Mouse (Mus musculus) hindbrain, postnatal 0 days (tissue): Measurements from ENCODE around the gene Galr2. TPM values are rescaled to one million over a fixed set of nuclear protein-coding genes. Genes with fewer than 3 reads are reported as not detected.

Experiments used
- ATAC-seq: fragments of 200-750 bp; cut with Nextera tagmentation; 2 replicates; pipeline ENCODE4 v1.8.0; 2017; ENCODE audit warnings: mild to moderate bottlenecking, moderate TSS enrichment, moderate library complexity
- DNase-seq: peaks from one replicate; pipeline ENCODE4 v3.0.0-alpha.2; 2015; ENCODE audit warnings: low spot score
- H3K27ac ChIP-seq: fragments of 300-500 bp; sonication (generic); 2 replicates; pipeline ENCODE4 v1.5.1; 2014; ENCODE audit warnings: mild to moderate bottlenecking
- H3K27me3 ChIP-seq: fragments of 300-500 bp; sonication (generic); 2 replicates; pipeline ENCODE4 v1.6.1; 2014; ENCODE audit warnings: low read length, mixed read lengths; ENCODE audit not compliant: insufficient read depth
- H3K36me3 ChIP-seq: fragments of 300-500 bp; sonication (generic); 2 replicates; pipeline ENCODE4 v1.6.1; 2014; ENCODE audit warnings: low read length, mixed read lengths; ENCODE audit not compliant: insufficient read depth
- H3K4me1 ChIP-seq: fragments of 300-500 bp; sonication (generic); 2 replicates; pipeline ENCODE4 v1.6.1; 2014; ENCODE audit warnings: antibody characterized with exemption, low read length, mixed read lengths; ENCODE audit not compliant: insufficient read depth
- H3K4me2 ChIP-seq: fragments of 300-500 bp; sonication (generic); 2 replicates; pipeline ENCODE4 v1.6.1; 2014; ENCODE audit warnings: low read depth, mild to moderate bottlenecking, low read length, moderate library complexity, mixed read lengths
- H3K4me3 ChIP-seq: fragments of 300-500 bp; sonication (generic); 2 replicates; pipeline ENCODE4 v1.5.1; 2014; ENCODE audit warnings: low read length
- H3K9ac ChIP-seq: fragments of 300-500 bp; sonication (generic); replicated peaks from 2 replicates; pipeline ENCODE4 v1.6.1; 2014; ENCODE audit warnings: mild to moderate bottlenecking, low read length, moderate library complexity, mixed read lengths
- H3K9me3 ChIP-seq: fragments of 300-500 bp; sonication (generic); 2 replicates; pipeline ENCODE4 v1.6.1; 2016; ENCODE audit warnings: low read length, mixed read lengths
- CTCF ChIP-seq: IDR thresholded peaks from 2 replicates; pipeline ENCODE4 v1.5.1; 2016; ENCODE audit warnings: antibody characterized with exemption, control low read depth, low read depth
- WGBS: fragments of 180-500 bp; shearing (Covaris S2); extraction: QIAGEN DNeasy Blood & Tissue Kit; methylation state at CpG from one replicate; pipeline ENCODE4 v1.1.7; 2014; 5-methylcytosine and 5-hydroxymethylcytosine counted together
- polyA plus RNA-seq: library from polyadenylated mRNA; unstranded; fragments of >200 nt; fragmentation: Nextera tagmentation; extraction: Ambion mirVana; gene quantifications from 2 replicates; pipeline ENCODE4 v1.2.1, GENCODE M21; 2015
- total RNA-seq: library from RNA; depleted of rRNA; stranded (reverse); fragments of >200 nt; gene quantifications from 2 replicates; pipeline ENCODE4 v1.2.3, GENCODE M21; 2014

Galr2 gene
- total and polyA plus RNA-seq, 2 experiments from 2014 or later, result 0.44 TPM; not detected in 1

DNA sequence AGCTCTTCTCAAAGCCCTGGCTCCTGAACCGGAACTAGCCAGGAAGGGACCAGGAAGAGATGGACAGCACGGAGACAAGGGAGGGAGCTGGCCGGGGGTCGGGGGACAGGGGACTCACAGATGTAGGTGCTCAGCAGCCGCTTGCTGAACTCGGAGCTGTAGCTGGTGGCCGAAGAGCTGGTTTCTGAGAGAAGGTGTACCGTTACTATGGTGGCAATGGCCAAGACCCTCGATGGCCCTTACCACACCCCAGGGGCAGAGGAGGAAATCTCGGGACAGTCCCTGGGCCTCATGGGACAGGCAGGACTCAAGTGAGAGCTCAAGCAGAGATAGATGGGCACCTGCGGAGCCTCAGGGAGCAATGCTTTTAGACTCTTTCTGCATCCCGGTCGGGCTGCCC lies 11.7 kb downstream of the Galr2 start:
- Histone ChIP-seq H3K27me3 (no peaks in the 10 kb centered on the region), H3K27ac (no peak overlapping the region), H3K36me3 (peaks cover 66% of the 10 kb centered on the region), H3K4me2 (no peak overlapping the region), H3K4me3 (no peak overlapping the region), H3K9ac (no peak overlapping the region), H3K4me1 (no peaks in the 10 kb centered on the region), H3K9me3 (no peaks in the 10 kb centered on the region)
- no peak for DNase-seq
- no peak for TF ChIP-seq CTCF
- ATAC-seq, result no peak
- 92% methylated on average over 13 of the region's 13 CpGs for WGBS

DNA sequence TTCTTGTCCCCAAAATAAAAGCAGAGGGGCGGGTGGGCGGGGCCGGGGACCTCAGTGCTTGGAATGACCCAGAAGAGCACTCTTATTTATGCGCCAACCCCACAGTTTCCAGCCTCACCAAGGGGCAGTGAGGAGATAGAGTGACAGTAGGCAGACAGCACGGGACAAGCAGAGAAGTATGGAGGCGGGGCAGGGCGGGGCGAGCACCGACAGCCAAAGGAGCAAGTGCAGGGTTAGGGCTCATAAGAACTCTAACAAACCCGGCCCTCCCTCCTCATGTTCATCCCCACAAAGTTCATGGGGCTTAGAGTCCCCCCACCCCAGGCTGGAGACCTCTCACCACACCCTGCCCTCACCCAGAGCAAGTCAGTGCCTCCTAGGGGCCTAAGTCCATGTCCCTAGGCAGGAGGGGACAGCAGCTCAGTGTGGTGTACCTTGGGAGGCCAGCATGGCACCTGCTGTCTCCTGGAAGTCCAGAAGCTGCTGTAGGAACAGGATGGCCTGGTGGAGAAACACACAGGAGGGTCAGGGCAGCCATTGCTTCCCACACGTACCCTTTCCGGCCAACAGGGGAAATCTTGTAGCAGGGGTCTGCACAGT lies 12.9 kb downstream of the Galr2 start:
- no peak for TF ChIP-seq CTCF
- WGBS, result 80% methylated on average over 12 of the region's 12 CpGs

DNA sequence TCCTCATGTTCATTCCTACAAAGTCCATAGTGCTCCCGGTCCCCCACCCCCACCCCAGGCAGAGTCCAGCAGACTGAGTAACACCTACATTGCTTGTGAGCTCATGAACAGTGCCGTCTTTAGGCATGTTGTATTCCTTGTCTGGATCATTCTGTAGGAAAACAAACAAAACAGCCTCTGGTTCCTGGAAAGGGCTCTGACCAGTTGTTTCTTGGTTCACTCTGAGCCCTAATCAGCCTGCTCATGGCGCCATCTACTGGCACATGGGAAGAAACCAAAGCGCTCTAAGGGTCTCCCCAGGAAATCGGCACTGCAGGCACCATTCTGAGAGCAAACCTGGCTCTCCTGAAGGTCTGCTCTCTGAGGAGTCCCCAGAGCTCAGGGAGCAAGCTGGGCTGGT lies 13.6 kb downstream of the Galr2 start:
- Histone ChIP-seq H3K36me3 (peaks cover 53% of the 10 kb centered on the region), H3K4me2 (no peak overlapping the region), H3K4me3 (no peak overlapping the region), H3K9me3 (no peaks in the 10 kb centered on the region), H3K27ac (no peak overlapping the region), H3K9ac (no peak overlapping the region), H3K4me1 (no peaks in the 10 kb centered on the region), H3K27me3 (no peaks in the 10 kb centered on the region)
- DNase-seq (peak; percentile 87), ATAC-seq (peak; percentile 61; the same call in 1 of the 2 replicates)
- 33% methylated on average over 5 of the region's 5 CpGs for WGBS
- TF ChIP-seq CTCF, result peak; percentile 86

More for the DNA sequence above, 12.9 kb downstream of the Galr2 start:
- DNase-seq, result no peak
- no peaks in the 10 kb centered on the region for H3K9me3 ChIP-seq
- H3K4me2 ChIP-seq, result no peak overlapping the region
- H3K4me3 ChIP-seq, result no peak overlapping the region
- H3K4me1 ChIP-seq, result no peaks in the 10 kb centered on the region
- H3K27ac ChIP-seq, result no peak overlapping the region
- H3K27me3 ChIP-seq, result no peaks in the 10 kb centered on the region
- no peak overlapping the region for H3K9ac ChIP-seq
- ATAC-seq, result no peak
- peaks cover 54% of the 10 kb centered on the region for H3K36me3 ChIP-seq

DNA sequence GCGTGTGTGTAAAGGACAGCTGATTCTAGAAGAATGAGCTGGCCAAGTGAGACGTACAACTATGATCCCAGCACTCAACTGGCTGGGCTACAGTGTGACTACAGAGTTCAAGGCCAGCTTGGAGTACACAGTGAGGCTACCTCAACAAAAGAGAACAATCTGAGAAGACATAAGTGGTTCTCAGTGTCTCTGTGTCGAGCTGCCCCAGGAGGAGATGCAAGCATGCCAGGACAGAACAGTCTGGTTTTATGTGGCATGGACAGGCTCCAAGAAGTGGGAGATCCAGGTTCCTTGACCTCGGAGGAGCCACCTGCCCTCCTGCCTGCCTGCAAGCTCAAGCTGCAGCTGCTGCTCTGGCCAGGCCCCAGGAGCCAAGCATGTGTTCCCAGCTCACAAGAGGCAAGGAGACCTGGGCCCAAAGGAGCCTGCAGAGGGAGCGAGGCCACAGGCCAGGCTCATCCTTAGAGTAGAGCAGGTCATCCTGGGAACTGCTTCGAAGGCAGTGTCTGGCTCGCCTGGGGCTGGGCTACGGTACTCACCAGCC lies 15.5 kb downstream of the Galr2 start:
- no peak for ATAC-seq
- whole genome bisulfite sequencing, result 83% methylated on average over 8 of the region's 8 CpGs

DNA sequence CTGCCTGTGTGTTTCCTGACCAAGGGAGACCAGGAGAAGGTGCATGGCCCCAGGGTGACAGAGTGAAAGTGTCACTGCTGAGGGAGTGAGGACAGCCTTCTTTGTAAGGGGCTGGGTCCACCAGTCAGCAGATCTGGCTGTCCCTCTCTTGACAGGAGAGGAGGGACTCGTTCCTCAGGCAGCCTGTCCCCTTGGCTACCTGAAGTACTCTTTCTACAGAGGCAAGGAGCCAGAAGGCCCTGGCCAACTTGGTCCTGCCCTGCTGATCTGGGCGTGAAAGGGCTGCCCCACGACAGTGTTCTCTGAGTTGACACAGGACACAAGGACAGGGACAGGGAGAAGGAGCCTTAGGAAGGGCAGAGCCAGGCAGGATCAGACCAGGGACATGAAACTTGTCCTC lies 16.3 kb downstream of the Galr2 start:
- peaks cover 50% of the 10 kb centered on the region; the same call in 1 of the 2 replicates for H3K36me3 ChIP-seq
- 65% methylated on average over 3 of the region's 3 CpGs for WGBS
- no peak overlapping the region for H3K27ac ChIP-seq
- no peak overlapping the region for H3K9ac ChIP-seq
- no peaks in the 10 kb centered on the region for H3K4me1 ChIP-seq
- no peak overlapping the region for H3K4me3 ChIP-seq
- ATAC-seq, result no peak
- H3K27me3 ChIP-seq, result no peaks in the 10 kb centered on the region
- no peak for DNase-seq
- no peak overlapping the region for H3K4me2 ChIP-seq
- H3K9me3 ChIP-seq, result no peaks in the 10 kb centered on the region
- no peak for TF ChIP-seq CTCF

More for the DNA sequence above, 15.5 kb downstream of the Galr2 start:
- Histone ChIP-seq H3K27ac (no peak overlapping the region), H3K4me2 (no peak overlapping the region), H3K4me3 (no peak overlapping the region), H3K9me3 (no peaks in the 10 kb centered on the region), H3K36me3 (peaks cover 50% of the 10 kb centered on the region; the same call in 1 of the 2 replicates), H3K27me3 (no peaks in the 10 kb centered on the region), H3K4me1 (no peaks in the 10 kb centered on the region), H3K9ac (no peak overlapping the region)
- TF ChIP-seq CTCF, result no peak
- no peak for DNase-seq

DNA sequence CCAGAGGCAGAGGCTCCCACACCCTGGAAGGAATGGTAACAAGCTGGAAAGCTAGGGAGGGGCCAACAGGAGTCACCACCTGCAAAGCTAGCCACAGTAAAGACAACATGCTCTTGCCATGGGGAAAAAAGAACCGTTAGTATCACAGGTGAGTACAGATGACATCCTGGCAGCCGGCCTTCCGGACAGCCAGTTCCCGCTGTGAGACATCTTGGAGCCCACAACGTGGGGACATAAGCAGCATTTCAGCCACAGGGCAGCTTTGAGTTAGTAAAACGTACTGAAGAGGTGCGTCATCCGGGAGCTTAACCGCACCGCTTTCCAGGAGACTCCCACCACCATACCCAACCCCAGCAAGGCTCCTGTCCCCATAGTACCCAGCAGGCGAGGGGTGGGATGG lies 17.5 kb downstream of the Galr2 start:
- Histone ChIP-seq H3K27ac (no peak overlapping the region), H3K9ac (no peak overlapping the region), H3K4me1 (no peaks in the 10 kb centered on the region), H3K4me3 (no peak overlapping the region), H3K9me3 (no peaks in the 10 kb centered on the region), H3K27me3 (no peaks in the 10 kb centered on the region), H3K36me3 (peaks cover 42% of the 10 kb centered on the region), H3K4me2 (no peak overlapping the region)
- DNase-seq, result no peak
- TF ChIP-seq CTCF, result no peak
- WGBS, result 80% methylated on average over 11 of the region's 11 CpGs
- ATAC-seq, result no peak

DNA sequence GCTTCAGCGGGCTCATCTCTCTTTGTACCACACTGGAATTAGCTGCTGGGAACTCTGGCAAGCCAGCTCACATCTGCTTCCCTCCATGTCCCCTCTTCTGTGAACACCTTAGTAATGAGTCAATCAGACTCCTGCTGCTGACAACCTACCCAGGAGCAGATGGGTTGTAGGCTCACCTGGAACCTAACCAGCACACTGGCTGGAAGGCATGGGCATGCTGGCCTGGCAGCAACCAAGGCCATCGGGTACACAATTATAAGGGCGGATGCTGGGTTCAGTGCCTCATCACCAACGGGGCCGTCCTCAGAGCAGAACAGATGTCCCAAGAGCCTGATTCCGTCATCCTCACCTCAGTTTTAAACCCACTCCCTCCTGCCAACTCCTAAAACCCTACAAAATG lies 17.9 kb downstream of the Galr2 start:
- Histone ChIP-seq H3K27me3 (no peaks in the 10 kb centered on the region), H3K9me3 (no peaks in the 10 kb centered on the region), H3K4me3 (no peak overlapping the region), H3K4me1 (no peaks in the 10 kb centered on the region), H3K9ac (no peak overlapping the region), H3K4me2 (no peak overlapping the region), H3K27ac (no peak overlapping the region), H3K36me3 (peaks cover 44% of the 10 kb centered on the region)
- no peak for ATAC-seq
- 79% methylated on average over 6 of the region's 6 CpGs for WGBS
- DNase-seq, result peak; percentile 8
- no peak for TF ChIP-seq CTCF
